Mouse (Mus musculus) WW6 (cell line): ENCODE measurements at regions not wholly inside any gene's neighbourhood (a gene's known extent, or its start where the extent isn't known, plus 50 kb on each side); places are given as distances from the start of the nearest gene placed in this dataset.

Experiments used
- DNase-seq: peaks from one replicate; pipeline ENCODE4 v3.0.0-alpha.2; 2013; ENCODE audit warnings: low read depth, low spot score

DNA sequence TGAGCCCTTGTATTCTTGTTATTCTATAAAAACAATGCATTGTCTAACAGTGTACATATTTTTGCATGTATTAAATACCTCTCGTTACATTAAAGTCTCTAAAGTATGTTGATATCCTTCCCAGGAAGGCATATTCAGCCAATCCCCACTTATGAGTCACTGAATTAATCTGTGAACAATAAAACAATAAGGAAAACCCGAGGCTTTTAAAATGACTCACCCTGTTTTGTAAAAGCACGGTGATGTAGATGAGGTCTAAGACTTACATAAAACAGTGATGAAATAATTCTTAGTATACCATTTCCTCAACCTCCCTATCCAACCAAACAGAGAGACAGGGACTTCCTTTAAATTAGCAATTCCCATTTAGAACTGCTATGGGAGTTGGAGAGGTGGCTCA, 95.8 kb downstream of the Asb7 start:
- DNase-seq, result no peak

DNA sequence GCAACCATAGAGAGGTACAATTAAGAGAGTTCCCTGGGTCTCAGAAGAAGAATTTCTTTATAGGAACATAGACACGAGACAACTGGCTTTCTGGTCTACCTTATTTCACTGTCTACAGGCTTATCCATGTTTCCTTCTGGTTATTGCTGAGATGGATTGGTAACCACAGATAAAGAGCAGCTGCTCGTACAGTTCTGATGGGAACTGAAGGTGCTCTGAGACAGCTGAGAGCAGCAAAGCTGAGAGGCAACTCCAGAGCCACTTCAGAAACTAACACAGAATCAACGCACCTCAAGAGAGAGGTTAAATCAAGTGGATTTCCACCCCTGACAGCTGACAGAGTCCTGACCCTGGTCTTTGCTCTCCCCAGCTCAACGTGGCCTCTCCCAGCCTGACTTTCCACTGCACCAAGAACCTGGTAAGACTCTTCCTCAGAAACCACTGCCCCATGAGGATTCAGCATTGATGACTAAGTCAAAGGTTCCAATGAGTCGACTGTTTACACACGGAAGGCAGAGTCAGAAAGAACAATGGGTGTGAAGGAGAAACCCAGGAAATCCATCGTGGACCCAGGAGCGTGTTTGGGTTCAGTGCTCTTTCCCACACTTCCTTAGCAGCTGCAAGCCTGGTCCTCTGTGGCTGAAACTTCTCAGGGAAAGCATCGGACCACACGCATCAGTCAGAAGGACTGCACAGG, 97.7 kb downstream of the Asb7 start:
- no peak for DNase-seq

DNA sequence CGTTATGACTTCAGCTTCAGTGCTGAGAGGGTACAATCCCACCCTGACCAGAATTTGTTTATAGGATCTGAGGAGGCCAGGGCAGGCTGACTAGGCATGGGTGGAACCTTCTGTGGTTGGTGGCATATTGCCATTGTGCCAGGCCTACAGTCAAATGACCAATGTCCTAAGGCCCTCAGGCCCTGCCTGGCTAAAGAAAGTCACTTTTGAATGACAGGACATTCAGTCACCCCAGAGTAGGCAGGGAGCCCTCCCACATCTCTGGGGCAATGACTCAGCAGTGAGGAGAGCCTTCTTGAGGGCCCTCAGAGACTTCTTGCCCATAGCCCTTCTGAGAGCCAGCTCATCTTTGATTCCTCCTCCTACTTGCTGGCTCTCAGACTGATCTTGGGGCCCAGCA, 102.9 kb downstream of the Asb7 start:
- DNase-seq, result no peak

DNA sequence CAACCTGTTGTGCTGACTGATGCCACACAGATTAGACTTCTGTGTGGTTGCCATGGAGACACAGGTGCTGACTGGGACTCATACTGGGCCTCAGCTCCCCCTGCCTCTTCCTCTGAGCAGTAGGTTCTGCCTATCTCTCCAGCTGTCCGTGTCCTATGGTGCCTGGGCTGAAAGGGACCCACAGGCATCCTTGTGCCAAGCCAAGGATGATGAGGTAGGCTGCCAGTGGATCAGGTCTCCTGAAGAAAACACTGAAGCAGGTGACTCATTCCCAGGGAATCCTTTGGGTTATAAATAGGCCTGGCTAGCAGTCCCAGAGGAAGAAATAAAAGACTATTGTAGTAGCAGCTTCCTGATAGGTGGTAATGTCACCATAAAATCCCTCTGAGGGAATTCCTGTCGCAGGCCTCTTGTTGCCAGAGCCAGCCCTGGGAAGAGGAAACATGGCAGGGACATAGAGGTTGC, 108.7 kb downstream of the Asb7 start:
- no peak for DNase-seq

DNA sequence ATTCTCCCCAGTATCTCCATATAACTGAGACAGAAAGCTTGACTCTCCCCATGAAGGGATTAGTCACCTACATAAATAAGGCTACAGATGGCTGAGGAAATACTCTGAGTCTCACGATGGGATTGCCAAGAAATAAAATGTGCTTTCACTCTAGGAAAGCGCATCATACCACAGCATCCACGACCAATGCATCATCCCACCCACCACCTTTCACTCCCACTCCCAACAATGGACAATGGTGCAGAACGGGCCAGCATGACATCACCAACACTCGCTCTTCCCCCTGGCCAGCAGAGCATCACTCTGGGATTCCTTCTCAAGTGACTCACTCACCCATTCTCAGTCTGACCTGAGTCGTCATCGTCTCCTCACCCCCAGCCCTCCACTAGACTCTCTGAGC, 113.1 kb downstream of the Asb7 start:
- DNase-seq, result no peak

DNA sequence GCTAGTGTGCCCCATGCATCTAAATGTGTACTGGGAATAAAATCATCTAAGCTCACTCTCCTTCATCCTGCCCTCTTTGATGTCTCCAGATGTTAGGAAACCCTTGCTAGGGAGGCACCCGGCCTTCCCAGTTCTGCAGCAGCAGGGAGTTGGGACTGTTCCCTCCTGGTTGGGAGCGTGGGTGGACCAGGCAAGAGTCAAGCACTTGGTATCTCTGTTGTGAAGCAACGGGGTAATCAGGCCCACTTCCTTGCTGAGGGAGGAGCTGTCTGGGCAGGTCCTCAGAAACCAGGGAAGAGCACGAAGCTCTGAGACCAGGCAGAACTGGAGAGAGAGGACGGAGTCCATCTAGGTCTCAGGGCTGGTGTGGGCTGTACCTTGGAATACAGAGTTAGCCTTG, 117.9 kb downstream of the Asb7 start:
- no peak for DNase-seq

DNA sequence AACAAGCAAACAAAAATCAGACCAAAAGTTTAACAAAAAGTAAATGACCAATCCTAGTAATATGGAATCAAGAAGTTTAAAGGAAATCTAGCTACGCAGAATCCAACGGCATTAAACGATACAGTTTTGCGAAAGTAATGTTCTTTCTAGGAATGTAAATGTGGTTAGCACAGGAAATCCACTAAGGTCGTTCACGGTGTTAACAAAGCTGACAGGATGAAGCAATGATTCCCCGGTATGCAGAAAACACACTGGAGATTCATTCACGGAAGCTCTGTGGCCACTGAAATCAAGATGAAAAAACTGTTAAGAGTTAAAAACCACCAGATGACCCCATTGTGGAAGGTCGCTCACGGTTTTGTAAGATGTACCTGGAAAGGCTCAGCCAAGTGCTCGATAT, 120.4 kb upstream of the Aldh1a3 start:
- DNase-seq, result no peak

DNA sequence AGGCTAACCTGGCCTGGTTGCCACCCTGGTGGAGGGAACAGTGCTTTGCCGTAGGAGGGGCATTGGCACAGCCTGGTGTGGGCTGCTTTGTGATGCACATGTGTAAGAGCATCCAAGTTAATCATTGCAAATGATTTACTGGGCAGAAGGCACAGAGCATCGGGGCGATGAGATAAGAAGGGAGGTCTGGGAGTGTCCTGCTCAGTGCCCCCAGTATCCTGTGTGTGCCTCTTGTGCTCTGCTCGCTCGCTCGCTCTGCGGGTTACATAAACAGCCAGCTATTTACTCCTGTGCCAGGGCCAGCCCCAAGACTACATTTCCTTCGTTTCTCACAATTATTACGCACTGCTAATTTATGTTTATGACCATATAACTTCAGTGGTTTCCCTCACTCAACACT, 117.9 kb upstream of the Aldh1a3 start:
- DNase-seq, result no peak

DNA sequence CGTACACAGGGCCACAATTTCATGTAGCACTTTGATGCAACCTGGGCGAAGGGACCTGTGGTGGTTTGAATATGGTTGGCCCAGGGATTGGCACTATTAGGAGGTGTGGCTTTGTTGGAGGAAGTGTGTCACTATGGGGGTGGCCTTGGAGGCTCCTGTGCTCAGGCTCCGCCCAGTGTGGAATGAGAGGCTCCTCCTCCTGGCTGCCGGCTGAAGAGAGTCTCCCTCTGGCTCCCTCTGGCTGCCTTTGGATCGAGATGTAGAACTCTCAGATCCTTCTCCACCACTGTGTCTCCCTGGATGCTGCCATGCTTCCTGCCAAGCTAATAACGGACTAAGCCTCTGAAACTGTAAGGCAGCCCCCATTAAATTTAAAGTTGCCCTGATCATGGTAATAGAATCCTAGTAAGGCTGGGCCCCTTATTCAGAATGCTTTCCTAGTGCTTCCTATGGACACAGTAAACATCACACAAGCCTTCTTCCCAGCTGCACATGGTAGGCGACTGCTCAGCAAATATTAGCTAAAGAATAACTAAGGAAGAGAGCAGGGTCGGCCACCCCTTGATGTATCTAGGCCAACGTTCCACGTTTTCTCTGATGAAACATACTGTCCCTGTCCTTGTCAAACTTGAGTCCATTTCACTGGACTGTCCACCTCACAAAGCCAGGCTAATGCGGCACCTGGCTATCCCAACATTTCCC, 117.2 kb upstream of the Aldh1a3 start:
- DNase-seq, result peak; percentile 18

DNA sequence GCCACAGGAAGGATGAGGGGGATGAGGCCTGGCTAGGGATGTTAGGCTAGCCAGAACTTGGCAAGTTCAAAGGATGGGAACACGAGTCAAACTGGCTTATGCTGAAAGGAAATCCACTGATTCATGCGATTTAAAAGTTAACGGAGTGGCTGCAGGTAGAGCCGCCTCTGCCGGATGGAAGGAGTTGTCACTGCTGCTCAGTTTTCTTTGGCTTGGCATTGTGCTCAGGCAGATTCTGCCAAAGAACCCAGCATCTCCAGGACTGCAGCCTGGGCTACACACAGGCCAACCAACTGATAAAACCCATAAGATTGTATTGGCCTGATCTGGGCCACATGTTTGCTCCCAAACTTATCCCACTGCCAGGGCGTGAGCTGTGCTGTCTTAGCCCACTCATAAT, 105.3 kb upstream of the Aldh1a3 start:
- DNase-seq, result no peak

DNA sequence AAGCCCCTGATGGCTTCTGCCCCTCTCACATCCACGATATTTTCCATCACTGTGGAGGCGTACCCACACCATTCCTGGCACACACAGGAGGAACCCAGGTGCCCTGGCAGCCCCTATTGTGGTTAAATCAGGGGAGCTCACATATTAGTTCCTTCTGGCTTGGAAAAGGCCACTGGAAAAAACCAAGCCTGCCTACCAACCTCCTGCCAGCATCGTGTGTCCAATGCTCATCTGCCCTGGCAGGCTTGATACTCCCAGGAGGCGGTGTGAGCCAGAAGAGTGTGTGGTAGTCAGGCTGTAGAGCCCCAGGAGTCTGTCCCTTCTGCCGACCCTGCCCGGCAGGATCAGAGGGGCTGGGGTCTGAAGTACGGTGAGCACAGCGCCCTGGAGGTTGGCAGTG, 104.7 kb upstream of the Aldh1a3 start:
- no peak for DNase-seq

DNA sequence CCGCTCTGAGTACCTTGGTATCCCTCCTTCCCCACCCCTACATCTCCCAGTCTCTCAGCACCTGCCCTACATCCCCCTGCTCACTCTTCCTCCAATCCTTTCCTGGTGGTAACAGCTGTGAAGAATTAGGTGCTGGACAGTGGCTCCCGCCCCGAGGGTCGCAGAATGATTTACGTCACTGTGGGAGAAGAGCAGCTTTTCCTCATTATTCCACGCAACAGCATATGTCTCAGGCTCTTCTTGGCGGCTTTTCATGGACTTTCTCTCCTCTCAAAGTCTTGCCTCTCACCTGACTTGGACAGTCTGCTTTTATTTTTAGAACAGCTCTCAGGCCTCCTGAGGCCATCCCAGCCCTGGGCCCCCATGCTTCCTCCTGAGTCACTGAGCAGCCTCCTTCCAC, 103.8 kb upstream of the Aldh1a3 start:
- no peak for DNase-seq

DNA sequence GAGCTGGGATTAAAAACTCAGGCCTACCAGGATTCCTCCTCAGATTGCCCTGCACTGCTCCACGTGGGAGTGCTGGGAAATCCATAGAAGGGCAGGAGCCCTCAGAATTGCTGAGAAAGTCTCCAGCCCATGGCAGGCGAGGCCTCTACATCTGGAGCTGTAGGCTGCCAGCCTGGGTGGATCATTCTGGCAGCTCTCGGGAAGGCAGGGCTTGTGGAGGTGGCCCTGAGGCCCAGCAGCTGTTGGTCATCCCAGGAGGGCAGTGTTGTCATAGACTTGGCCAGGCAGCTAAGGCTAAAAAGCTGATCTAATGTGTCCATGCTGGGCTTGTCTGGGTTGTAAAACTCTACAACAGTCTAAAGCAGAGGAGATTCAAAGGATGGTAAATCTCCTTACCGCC, 101.6 kb upstream of the Aldh1a3 start:
- DNase-seq, result no peak

DNA sequence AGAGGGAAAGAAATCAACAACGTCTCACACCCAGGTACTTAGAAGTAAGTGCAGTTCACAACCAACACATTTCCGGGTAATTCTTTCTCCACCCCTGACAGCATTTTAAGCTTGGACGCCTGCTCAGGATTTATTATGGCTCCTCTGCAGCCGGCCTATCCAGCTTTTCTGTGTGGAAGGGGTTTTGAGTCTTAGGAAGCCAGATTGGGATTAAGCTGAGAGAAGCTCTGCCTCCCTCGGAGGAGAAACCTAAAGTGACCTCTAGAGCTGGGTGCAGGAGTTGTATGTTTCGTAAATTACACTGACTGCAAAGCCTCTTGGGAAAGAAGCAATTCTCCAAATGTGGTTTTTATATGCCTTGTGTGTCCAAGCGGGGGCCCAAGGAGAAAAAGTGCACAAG, 96.6 kb upstream of the Aldh1a3 start:
- no peak for DNase-seq

DNA sequence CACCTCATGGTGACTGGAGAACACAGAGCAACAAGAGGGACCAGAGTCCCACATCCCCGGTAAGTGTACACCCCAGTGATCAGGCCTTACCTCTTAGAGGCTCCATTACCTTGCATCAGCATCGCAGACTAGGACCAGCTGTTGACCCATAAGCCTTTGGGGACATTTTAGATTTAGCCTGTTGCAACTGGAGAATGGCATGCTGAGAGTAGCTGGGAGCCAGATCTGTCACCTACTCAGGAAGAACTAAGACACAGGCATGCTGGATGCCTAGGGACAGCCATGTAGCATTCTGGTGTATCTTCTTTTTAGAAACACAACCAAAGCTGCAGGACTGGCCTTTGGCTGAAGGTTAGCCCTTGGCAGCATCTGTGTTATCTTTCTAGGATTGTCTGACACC, 94.2 kb upstream of the Aldh1a3 start:
- DNase-seq, result no peak

DNA sequence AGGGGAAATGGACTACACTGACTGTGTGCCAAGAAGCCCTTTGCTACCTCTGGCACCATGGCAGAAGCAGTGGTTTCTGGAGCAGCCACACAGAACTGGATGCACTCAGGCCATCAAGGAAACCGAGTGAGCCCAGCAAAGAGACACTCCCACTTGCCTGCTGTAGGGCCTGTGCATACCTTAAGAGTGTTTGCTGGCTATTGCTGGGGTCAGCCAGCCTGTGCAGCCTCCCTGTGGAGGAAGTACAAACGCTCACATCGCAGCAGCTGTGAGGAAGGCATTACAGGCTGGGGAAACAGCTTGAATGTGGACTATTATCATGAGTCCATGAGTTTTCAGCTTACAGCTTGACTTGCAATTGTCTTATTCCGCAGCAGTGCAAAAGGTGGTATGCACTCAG, 88.8 kb upstream of the Aldh1a3 start:
- no peak for DNase-seq

DNA sequence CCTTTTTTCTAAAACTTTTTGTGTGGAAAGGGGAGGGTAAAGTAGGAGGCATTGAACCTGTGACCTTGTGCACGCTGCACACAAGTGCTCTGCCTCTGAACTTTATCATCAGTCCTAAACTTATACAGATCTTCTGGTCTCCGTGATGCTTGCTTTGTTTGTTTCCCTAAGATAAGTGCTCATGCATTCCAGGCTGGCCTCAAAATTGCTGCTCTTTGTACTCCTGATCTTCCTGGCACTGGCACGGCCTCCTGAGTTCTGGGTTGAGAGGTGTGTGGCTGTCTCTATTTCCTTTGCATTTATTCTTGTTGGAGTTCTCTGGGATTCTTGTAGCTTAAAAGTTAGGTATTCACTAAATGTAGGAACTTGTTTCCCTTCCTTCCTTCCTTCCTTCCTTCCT, 86.1 kb upstream of the Aldh1a3 start:
- no peak for DNase-seq

DNA sequence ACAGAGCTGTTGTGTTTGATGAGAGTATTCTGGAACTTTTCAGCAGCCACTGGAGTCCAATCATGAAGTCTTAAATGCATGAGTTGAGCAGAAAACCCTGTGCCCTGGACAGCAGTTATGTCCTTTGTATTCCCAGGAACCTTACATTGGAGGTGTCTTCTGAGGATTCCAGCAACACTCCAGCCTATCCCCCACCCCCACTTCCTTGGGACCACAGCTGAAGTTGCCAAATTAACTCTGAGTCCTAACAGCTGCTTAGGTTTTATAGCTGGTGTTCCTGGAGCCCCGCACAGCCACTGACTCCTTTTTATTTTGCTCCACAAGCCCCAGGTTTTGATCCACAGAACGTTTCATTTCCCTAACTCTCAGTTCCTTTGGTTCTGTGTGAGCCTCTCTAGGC, 78.4 kb upstream of the Aldh1a3 start:
- no peak for DNase-seq

DNA sequence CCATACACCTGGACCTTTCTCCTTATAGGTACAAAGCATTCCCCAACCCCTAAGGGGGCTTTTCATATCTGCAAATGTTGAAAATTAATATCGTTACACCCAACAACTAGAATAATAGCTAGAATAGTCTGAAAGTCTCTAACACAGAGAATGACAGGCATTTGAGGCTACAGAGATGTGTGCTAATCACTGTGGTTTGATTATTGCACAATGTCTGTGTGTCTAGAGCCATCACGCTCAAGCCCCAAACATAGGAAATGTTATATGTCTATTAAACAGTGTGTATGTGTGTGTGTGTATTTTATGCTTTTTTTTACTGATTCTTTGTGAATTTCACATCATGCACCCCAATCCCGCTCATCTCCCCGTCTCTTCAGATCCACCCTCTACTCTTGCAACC, 77.2 kb upstream of the Aldh1a3 start:
- no peak for DNase-seq

DNA sequence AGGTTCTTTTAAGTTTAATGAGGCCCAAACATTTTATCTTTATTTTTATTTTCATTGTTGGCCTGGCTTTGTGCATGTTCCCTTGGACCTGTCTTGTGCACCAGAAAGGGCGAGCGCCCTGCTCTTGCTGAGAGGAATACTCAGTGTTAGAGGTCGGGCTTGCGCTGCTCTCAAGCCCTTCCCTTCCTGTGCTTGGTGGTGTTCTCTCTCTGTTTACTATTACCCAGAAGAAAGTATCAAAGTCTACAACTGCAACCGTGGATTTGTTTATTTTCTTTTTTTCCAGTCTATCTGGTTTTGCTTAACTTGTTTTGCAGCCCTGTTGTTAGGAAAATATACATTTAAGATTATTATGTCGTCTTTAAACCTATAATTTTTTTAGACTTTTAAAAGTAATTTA, 74.1 kb upstream of the Aldh1a3 start:
- no peak for DNase-seq

DNA sequence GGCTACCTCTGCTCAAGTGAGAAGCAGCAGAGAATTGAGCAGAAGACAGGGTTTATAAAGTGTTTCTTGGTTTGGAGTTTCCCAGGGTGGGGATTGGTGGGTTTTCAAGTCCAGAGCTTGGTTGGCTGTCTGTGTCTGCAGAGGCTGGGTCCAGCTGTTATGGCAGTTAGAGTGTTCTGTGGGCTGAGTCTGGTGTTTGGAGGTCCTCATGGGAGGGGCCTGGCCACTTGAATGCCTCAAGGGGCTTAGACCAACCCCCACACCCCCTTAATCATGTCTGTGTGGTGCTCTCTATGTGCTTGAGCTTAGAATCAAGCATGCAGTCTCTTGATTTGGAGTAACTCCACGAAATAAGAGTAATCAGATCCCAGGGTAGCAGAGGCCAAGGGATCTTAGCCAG, 70.2 kb upstream of the Aldh1a3 start:
- no peak for DNase-seq

DNA sequence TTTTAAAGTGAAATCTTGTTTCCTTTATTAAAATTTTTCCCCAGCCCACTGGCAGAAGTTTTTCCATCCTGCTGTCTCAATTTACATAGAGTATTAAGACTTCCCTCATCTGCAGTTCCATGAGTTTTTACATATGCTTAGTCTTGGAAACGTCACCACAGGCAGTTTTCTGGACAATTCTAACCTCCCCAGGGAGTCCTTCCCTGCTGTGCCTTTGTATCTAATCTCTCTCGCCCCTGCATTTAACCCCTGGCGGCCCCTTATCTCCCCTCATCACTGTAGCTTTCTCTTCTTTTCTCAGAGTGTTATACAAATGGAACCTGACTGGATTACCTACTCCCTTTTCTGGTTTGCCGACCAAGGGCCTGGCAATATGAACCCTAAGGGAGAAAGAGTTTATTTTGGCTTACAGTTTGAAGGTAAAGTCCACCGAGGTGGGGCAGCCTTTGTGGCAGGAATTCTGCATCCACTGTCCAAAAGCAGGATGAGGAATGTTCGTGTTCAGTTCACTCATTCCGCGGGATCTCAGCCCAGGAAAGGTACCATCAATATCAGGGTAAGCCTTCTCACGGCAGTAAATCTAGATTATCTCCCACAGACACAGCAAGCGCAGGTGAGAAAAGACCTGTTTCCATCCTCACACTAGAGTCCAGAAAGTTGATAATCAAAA, 66.0 kb upstream of the Aldh1a3 start:
- no peak for DNase-seq

DNA sequence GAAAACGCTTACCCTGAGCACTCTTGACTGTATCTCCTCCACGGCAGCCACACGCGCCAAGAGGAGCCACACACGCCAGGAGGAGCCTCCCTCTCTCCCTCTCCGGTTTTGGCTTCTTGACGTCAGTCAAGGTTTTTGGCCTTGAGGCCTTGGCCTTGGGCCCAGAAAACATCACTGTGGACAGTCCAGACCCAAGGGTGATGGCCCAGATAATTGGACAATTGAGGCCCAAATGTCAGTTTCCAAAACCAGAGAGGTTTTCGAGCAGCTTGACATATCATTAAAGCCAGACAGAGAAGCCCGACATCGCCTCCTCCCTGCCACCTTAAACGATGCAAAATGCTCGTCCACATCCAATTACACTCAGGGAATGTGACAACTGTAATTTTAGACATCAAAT, 65.4 kb upstream of the Aldh1a3 start:
- DNase-seq, result no peak
